Mouse (Mus musculus): Measurements from ENCODE around the gene Sgk2. TPM values are rescaled to one million over a fixed set of nuclear protein-coding genes. Genes with fewer than 3 reads are reported as not detected.
"Not testable (repeated sequence)": the region's sequence is repeated elsewhere in the genome, so short reads cannot be mapped to it uniquely, and the experiment has no call there.

Sgk2 gene
- total RNA-seq, 2 experiments from 2014 or later = 1.9 to 3.6 TPM

DNA sequence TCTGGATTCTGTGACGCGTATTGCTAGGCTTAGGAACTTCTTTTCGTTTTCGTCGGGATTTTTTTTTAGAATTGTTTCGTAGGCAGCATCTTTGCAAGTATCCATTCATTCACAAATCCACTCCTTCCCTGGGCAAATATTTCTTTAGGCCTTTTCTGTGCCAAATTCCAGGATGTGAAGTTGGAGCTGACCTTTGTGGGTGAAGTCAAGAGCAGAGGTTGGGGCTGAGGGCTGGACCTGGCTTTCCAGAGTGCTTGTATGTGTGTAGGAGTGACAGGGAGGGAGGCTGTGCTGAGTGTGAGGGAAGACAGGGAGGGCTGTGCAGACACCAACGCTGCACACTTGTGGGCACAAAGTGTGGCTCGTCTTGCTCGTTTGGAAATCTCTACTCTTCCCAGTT lies 69.5 kb downstream of the Sgk2 start:
- DNase-seq (ENCODE audit: low spot score in 2 of 2) = no peak

GRCm38 (mm10) chr2:163058981-163059380 lies 71.9 kb downstream of the Sgk2 start:
- DNase-seq (ENCODE audit: low spot score in 2 of 2) = not testable (repeated sequence)

- no peak for DNase-seq (ENCODE audit: low spot score in 2 of 2)
Observed at GRCm38 (mm10) chr2:163060630-163061029, 73.5 kb downstream of the Sgk2 start.

GRCm38 (mm10) chr2:163061203-163062118 lies 74.3 kb downstream of the Sgk2 start:
- DNase-seq (ENCODE audit: low spot score in 2 of 2) = no peak

DNA sequence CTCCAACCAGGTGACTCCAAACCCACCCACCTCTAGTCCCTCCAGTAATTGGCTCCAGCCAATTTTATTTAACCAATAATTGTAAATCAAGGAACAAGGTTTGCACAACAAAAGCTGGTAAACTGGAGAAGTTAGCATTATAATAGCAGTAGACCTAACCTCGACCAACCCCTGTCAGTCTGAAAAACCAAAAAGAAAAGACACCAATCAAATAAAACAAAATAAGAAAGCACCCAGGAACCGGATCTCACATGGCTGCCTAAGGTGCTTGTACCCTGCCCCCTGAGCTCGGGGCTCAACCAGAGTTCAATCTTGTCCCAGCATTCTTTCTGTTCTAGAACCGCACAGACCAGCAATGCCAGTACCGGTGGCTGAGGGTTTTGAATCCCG lies 75.0 kb downstream of the Sgk2 start:
- no peak for DNase-seq (ENCODE audit: low spot score in 2 of 2)

Other genes starting within 250 kb of the Sgk2 start
- gene Srsf6, start 55.8 kb upstream of the Sgk2 start, total RNA-seq (2021) = 100 to 1,000 TPM; 244 to 280 TPM
- gene L3mbtl1, start 43.9 kb upstream of the Sgk2 start, total RNA-seq (2021) = 1 to 10 TPM in 1 of 2 experiments, under 1 TPM in 1; 0.53 to 1.0 TPM
- gene Ift52, start 30.0 kb downstream of the Sgk2 start, total RNA-seq (2021) = 10 to 100 TPM; 56.6 to 62.0 TPM
- gene Mybl2, start 67.4 kb downstream of the Sgk2 start, total RNA-seq (2021) = 10 to 100 TPM; 20.4 to 24.0 TPM
- gene Gtsf1l, start 100.5 kb downstream of the Sgk2 start, total RNA-seq (2021) = not detected
- 1 to 10 TPM; 8.0 to 9.5 TPM for gene Tox2, start 215.8 kb downstream of the Sgk2 start, total RNA-seq (2021)